Mouse (Mus musculus) midbrain, postnatal 0 days (tissue): ENCODE data around the gene Pa2g4. TPM values are rescaled to one million over a fixed set of nuclear protein-coding genes. Genes with fewer than 3 reads are reported as not detected.

Experiments used
- ATAC-seq: fragments of 200-750 bp; cut with Nextera tagmentation; 2 replicates; pipeline ENCODE4 v1.8.0; 2017; ENCODE audit warnings: moderate number of reproducible peaks, mild to moderate bottlenecking, moderate TSS enrichment, moderate library complexity; ENCODE audit not compliant: low FRiP score
- DNase-seq: peaks from one replicate; pipeline ENCODE4 v3.0.0-alpha.2; 2015; ENCODE audit warnings: low spot score
- H3K27ac ChIP-seq: fragments of 300-500 bp; sonication (generic); 2 replicates; pipeline ENCODE4 v1.5.1; 2014; ENCODE audit warnings: low read depth, mild to moderate bottlenecking, low read length, mixed read lengths
- H3K27me3 ChIP-seq: fragments of 300-500 bp; sonication (generic); 2 replicates; pipeline ENCODE4 v1.6.1; 2014; ENCODE audit warnings: low read length, control low read depth, mixed read lengths; ENCODE audit not compliant: insufficient read depth
- H3K36me3 ChIP-seq: fragments of 300-500 bp; sonication (generic); 2 replicates; pipeline ENCODE4 v1.6.1; 2014; ENCODE audit warnings: low read length, control low read depth, mixed read lengths; ENCODE audit not compliant: insufficient read depth
- H3K4me1 ChIP-seq: fragments of 300-500 bp; sonication (generic); 2 replicates; pipeline ENCODE4 v1.6.1; 2014; ENCODE audit warnings: mild to moderate bottlenecking, control low read depth, antibody characterized with exemption, low read length, mixed read lengths; ENCODE audit not compliant: insufficient read depth
- H3K4me2 ChIP-seq: fragments of 300-500 bp; sonication (generic); 2 replicates; pipeline ENCODE4 v1.6.1; 2014; ENCODE audit warnings: low read depth, mild to moderate bottlenecking, low read length, mixed read lengths; ENCODE audit not compliant: poor library complexity, severe bottlenecking
- H3K4me3 ChIP-seq: fragments of 300-500 bp; sonication (generic); 2 replicates; pipeline ENCODE4 v1.5.1; 2014; ENCODE audit warnings: low read depth, mild to moderate bottlenecking, low read length, moderate library complexity
- H3K9ac ChIP-seq: fragments of 300-500 bp; sonication (generic); replicated peaks from 2 replicates; pipeline ENCODE4 v1.6.1; 2014; ENCODE audit warnings: mild to moderate bottlenecking, low read length, moderate library complexity, mixed read lengths; ENCODE audit not compliant: poor library complexity, severe bottlenecking
- H3K9me3 ChIP-seq: fragments of 300-500 bp; sonication (generic); 2 replicates; pipeline ENCODE4 v1.6.1; 2016; ENCODE audit warnings: low read length, control low read depth
- CTCF ChIP-seq: IDR thresholded peaks from 2 replicates; pipeline ENCODE4 v1.5.1; 2016; ENCODE audit warnings: antibody characterized with exemption, mild to moderate bottlenecking
- WGBS: fragments of 180-500 bp; shearing (Covaris S2); extraction: QIAGEN DNeasy Blood & Tissue Kit; methylation state at CpG from one replicate; pipeline ENCODE4 v1.1.7; 2014; 5-methylcytosine and 5-hydroxymethylcytosine counted together
- polyA plus RNA-seq: library from polyadenylated mRNA; unstranded; fragments of >200 nt; fragmentation: Nextera tagmentation; extraction: Ambion mirVana; gene quantifications from 2 replicates; pipeline ENCODE4 v1.2.1, GENCODE M21; 2015
- total RNA-seq: library from RNA; depleted of rRNA; stranded (reverse); fragments of >200 nt; gene quantifications from 2 replicates; pipeline ENCODE4 v1.2.3, GENCODE M21; 2014

Gene Pa2g4
- total and polyA plus RNA-seq, 2 experiments from 2014 or later = 78.0 to 107 TPM

- Histone ChIP-seq H3K9me3 (no peaks in the 10 kb centered on the region), H3K9ac (no peak overlapping the region), H3K4me3 (no peak overlapping the region), H3K27me3 (peaks cover 21% of the 10 kb centered on the region), H3K36me3 (no peaks in the 10 kb centered on the region), H3K27ac (no peak overlapping the region), H3K4me1 (peaks cover 3% of the 10 kb centered on the region; the same call in 1 of the 2 replicates), H3K4me2 (no peak overlapping the region)
- no peak for TF ChIP-seq CTCF
- DNase-seq (no peak), ATAC-seq (no peak)
- WGBS = 11% methylated on average over 4 of the region's 4 CpGs
Observed at GRCm38 (mm10) chr10:128584386-128584785, 18.6 kb upstream of the Pa2g4 start.

- no peak for DNase-seq
- no peak for ATAC-seq
Observed at GRCm38 (mm10) chr10:128583644-128584043, 17.9 kb upstream of the Pa2g4 start.

GRCm38 (mm10) chr10:128579731-128580130 is 13.9 kb upstream of the Pa2g4 start:
- Histone ChIP-seq H3K4me1 (no peaks in the 10 kb centered on the region), H3K4me2 (no peak overlapping the region), H3K4me3 (no peak overlapping the region), H3K27me3 (no peaks in the 10 kb centered on the region; the same call in 1 of the 2 replicates), H3K9ac (no peak overlapping the region), H3K36me3 (no peaks in the 10 kb centered on the region), H3K27ac (no peak overlapping the region), H3K9me3 (no peaks in the 10 kb centered on the region)
- DNase-seq (no peak), ATAC-seq (no peak)
- 70% methylated on average over 4 of the region's 4 CpGs for WGBS
- no peak for TF ChIP-seq CTCF

More at GRCm38 (mm10) chr10:128583644-128584043, 17.9 kb upstream of the Pa2g4 start:
- Histone ChIP-seq H3K27ac (no peak overlapping the region), H3K27me3 (peaks cover 13% of the 10 kb centered on the region), H3K9me3 (no peaks in the 10 kb centered on the region), H3K9ac (no peak overlapping the region), H3K36me3 (no peaks in the 10 kb centered on the region), H3K4me2 (no peak overlapping the region), H3K4me1 (no peaks in the 10 kb centered on the region), H3K4me3 (no peak overlapping the region)
- 33% methylated on average over 7 of the region's 7 CpGs for WGBS
- TF ChIP-seq CTCF = no peak

- Histone ChIP-seq H3K9me3 (no peaks in the 10 kb centered on the region), H3K27me3 (no peaks in the 10 kb centered on the region; the same call in 1 of the 2 replicates), H3K27ac (no peak overlapping the region), H3K4me3 (no peak overlapping the region), H3K4me2 (no peak overlapping the region), H3K36me3 (no peaks in the 10 kb centered on the region), H3K4me1 (no peaks in the 10 kb centered on the region), H3K9ac (no peak overlapping the region)
- ATAC-seq (no peak), DNase-seq (no peak)
- no peak for TF ChIP-seq CTCF
- 89% methylated on average over 3 of the region's 3 CpGs for WGBS
Observed at GRCm38 (mm10) chr10:128579298-128579697, 13.5 kb upstream of the Pa2g4 start.

- no peak for TF ChIP-seq CTCF
- 78% methylated on average over 11 of the region's 11 CpGs for WGBS
Observed at GRCm38 (mm10) chr10:128578330-128578729, 12.5 kb upstream of the Pa2g4 start.

GRCm38 (mm10) chr10:128575063-128575462 is 9.3 kb upstream of the Pa2g4 start:
- Histone ChIP-seq H3K27ac (no peak overlapping the region), H3K27me3 (no peaks in the 10 kb centered on the region), H3K4me2 (no peak overlapping the region), H3K9me3 (no peaks in the 10 kb centered on the region), H3K4me1 (no peaks in the 10 kb centered on the region), H3K9ac (no peak overlapping the region), H3K4me3 (no peak overlapping the region), H3K36me3 (no peaks in the 10 kb centered on the region)
- ATAC-seq (no peak), DNase-seq (no peak)
- TF ChIP-seq CTCF = peak; percentile 40
- 94% methylated on average over 2 of the region's 2 CpGs for WGBS

More at GRCm38 (mm10) chr10:128578330-128578729, 12.5 kb upstream of the Pa2g4 start:
- ATAC-seq (no peak), DNase-seq (no peak)
- Histone ChIP-seq H3K27ac (no peak overlapping the region), H3K9ac (no peak overlapping the region), H3K4me2 (no peak overlapping the region), H3K27me3 (no peaks in the 10 kb centered on the region; the same call in 1 of the 2 replicates), H3K4me1 (no peaks in the 10 kb centered on the region), H3K36me3 (no peaks in the 10 kb centered on the region), H3K9me3 (no peaks in the 10 kb centered on the region), H3K4me3 (no peak overlapping the region)
